Mouse (Mus musculus) CH12F3 (cell line): ENCODE results near the gene Rps6ka6.

Source experiments
- in situ Hi-C: fragments of 300-500 bp; cut with MboI; formaldehyde crosslinking; loops from 2 replicates; pipeline ENCODE4 v1.14.3; 2020; ENCODE audit warnings: low sequenced_read_pairs

Gene Rps6ka6

DNA sequence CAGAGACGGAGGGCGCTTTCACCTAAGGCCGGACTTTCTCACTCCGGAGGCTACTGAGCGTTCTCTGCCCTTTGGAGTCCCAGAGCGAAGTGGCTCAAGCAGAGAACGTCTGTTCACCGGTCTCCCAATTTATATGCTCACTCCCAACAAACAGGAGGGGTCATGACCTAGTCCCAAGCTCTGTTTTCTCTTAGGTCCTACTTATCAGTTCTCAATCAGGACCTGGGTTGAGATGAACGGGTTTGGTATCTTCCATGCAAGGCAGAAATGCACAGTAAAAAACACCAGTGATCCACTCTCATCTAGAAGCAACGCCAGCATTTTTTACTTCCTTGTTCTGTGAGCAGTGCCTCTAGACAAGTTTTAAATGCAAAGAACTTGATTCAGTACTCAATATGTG lies at the start of gene Rps6ka6:
Gene Rps6ka6 (minus strand): TSS at position 101 of the 400 bp plus-strand sequence.
- in situ Hi-C loops, result no loop called here

DNA sequence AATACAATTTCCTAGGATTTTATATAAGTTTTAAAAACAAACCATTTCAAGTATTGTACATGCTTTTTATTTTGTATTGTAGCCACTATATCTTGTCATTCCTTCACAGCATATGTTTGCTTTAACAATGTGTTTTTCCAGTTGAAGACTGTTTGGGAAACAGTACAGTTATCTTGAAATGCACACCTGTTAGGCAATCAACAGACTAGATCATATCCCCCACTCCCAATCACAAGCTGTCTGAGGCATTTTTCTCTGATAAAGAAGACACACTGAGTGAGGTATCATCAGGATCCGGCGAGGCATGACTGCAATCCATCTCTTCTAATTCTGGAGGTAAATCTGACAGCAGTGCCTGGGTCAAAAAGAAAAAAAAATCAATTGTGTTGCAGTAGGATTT lies 39.3 kb upstream of the Rps6ka6 start:
- in situ Hi-C loops, result no loop called here

- in situ Hi-C loops, result no loop called here
Observed at GRCm38 (mm10) chrX:111518206-111518605, 19.6 kb downstream of the Rps6ka6 start.

DNA sequence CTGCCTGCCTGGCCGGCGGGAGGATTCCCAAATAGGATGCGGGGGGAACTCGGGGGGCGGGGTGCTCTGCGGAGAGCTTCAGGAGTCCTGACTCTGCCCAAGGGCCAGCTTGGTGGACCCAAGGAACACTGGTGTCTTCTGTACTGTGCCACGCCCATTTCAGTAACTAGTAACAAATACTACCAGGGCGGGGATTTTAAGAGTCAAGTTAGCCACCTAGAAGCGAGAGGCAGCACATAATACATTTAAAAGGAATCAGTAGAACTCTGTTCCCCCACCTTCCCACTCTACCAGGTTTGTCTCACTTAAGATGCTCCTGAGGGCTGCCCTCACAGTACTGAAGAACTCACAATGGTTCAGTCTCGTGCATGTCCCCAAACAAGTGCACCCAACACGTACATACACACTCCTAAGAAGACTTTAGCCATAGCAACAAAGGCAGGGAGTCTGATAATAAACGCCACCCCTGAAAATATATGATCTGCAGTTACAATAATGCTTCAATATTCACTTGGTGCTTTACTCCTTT lies 74.1 kb downstream of the Rps6ka6 start:
- in situ Hi-C loops, result no loop called here

- in situ Hi-C loops, result no loop called here
Observed at GRCm38 (mm10) chrX:111462833-111463564, 74.8 kb downstream of the Rps6ka6 start.

DNA sequence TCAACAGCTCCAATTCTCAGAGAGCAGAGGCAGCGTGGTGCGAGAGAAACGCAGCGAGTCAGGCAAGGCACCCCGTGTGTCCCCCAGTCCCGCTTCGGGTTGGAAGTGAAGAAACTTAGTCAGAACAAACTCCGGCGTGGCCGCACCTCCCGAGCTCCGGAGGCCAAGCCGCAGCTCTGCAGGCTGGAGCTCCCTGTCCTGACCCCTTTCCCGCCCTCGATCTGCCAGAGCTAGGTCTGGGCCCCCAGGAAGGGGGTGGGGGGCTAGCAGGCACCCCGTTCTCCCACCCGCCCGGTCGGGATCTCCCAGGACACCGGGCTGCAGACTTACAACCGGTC lies 75.3 kb downstream of the Rps6ka6 start:
- in situ Hi-C loops, result no loop called here

GRCm38 (mm10) chrX:111462092-111462491 lies 75.7 kb downstream of the Rps6ka6 start:
- in situ Hi-C loops, result no loop called here

DNA sequence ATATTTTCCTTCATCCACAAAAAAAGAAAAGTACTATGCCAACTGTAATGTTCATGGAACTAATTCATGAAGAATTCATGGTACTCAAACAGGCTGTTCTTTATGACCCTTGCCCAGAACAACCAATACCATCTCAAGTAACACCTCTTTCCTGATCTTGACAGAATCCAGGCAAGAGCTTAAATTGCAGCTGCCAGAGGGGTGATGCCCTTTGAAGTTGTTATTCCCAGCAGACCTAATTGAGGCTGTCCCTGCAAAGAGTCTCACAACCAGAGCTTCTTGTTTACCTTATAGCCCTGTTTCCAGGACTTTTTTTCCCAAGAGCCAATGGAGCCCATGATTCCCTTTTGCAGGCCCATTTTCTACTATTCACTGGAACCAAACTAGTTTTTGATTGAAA lies 77.6 kb downstream of the Rps6ka6 start:
- in situ Hi-C loops, result no loop called here

GRCm38 (mm10) chrX:111436571-111436970 lies 101.2 kb downstream of the Rps6ka6 start:
- in situ Hi-C loops, result no loop called here

GRCm38 (mm10) chrX:111414775-111415174 lies 123.0 kb downstream of the Rps6ka6 start:
- in situ Hi-C loops, result no loop called here

DNA sequence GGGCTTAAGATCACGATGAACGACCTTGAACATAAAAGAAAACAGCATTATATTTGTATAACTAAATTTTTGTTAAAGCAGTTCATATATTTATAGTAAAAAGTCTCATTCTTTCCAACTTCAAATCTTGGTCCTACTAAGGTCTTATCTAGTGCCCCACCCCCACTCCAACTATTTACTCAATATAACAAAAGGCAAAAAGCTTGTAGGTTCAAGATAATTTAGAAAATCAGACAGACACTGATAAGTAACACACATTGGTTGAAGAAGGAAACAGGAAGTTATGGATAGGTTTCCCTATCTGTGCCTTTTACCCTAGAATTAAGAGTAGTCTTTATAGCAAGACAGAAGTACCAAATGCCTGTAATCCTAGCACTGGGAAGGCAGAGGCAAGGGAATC lies 132.9 kb downstream of the Rps6ka6 start:
- in situ Hi-C loops, result no loop called here

- in situ Hi-C loops, result no loop called here
Observed at GRCm38 (mm10) chrX:111377020-111377419, 160.7 kb downstream of the Rps6ka6 start.

DNA sequence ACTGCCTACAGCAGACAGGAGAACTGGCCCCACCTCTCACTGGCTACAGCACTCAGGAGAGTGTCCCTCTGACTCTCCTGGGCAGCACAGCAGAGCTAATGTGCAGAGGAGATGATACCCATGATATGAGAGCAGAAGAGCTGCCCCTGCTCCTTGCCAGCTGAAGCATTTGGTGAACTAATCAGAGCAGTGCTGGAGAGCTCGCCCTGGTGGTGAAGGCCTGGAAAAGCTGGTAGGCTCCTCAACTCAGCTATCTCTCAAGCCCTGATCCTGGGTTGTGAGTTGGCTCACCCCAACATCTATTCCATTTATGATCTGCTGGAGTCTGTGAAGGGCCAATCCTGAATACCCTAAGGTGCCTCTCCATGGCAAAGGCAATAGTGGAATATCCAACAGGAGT lies 163.6 kb downstream of the Rps6ka6 start:
- in situ Hi-C loops, result no loop called here
